Mouse (Mus musculus) heart, embryonic 13.5 days (tissue): ENCODE data around the gene Grip1. TPM values are rescaled to one million over a fixed set of nuclear protein-coding genes. Genes with fewer than 3 reads are reported as not detected.
A peak's percentile ranks its signal among the peaks of the same experiment; 100 is the strongest.

Source experiments
- ATAC-seq: fragments of 200-750 bp; cut with Nextera tagmentation; 2 replicates; pipeline ENCODE4 v1.8.0; 2017; ENCODE audit warnings: moderate TSS enrichment; ENCODE audit not compliant: insufficient number of reproducible peaks, low FRiP score, low TSS enrichment; ENCODE audit errors: extremely low read depth
- H3K27ac ChIP-seq: fragments of 300-500 bp; sonication (generic); replicated peaks from 2 replicates; pipeline ENCODE4 v1.5.1; 2015; ENCODE audit warnings: moderate library complexity, mild to moderate bottlenecking, inconsistent platforms
- H3K27me3 ChIP-seq: fragments of 300-500 bp; sonication (generic); replicated peaks from 2 replicates; pipeline ENCODE4 v1.6.1; 2015; ENCODE audit warnings: mild to moderate bottlenecking, inconsistent platforms
- H3K36me3 ChIP-seq: fragments of 300-500 bp; sonication (generic); 2 replicates; pipeline ENCODE4 v1.6.1; 2015; ENCODE audit warnings: mild to moderate bottlenecking, inconsistent platforms
- H3K4me1 ChIP-seq: fragments of 300-500 bp; sonication (generic); 2 replicates; pipeline ENCODE4 v1.6.1; 2015; ENCODE audit warnings: inconsistent platforms
- H3K4me2 ChIP-seq: fragments of 300-500 bp; sonication (generic); 2 replicates; pipeline ENCODE4 v1.6.1; 2015; ENCODE audit warnings: inconsistent platforms, mild to moderate bottlenecking, moderate library complexity
- H3K4me3 ChIP-seq: fragments of 300-500 bp; sonication (generic); 2 replicates; pipeline ENCODE4 v1.5.1; 2015; ENCODE audit warnings: moderate library complexity, mild to moderate bottlenecking, inconsistent platforms
- H3K9ac ChIP-seq: fragments of 300-500 bp; sonication (generic); 2 replicates; pipeline ENCODE4 v1.6.1; 2015; ENCODE audit warnings: inconsistent platforms, mild to moderate bottlenecking, moderate library complexity
- H3K9me3 ChIP-seq: fragments of 300-500 bp; sonication (generic); 2 replicates; pipeline ENCODE4 v1.6.1; 2016; ENCODE audit warnings: inconsistent platforms
- WGBS: fragments of 180-500 bp; shearing (Covaris S2); methylation state at CpG from one replicate; pipeline ENCODE4 v1.1.7; 2015; ENCODE audit warnings: mixed read lengths; 5-methylcytosine and 5-hydroxymethylcytosine counted together
- polyA plus RNA-seq: library from polyadenylated mRNA; unstranded; fragments of >200 nt; fragmentation: Nextera tagmentation; extraction: Ambion mirVana; gene quantifications from 2 replicates; pipeline ENCODE4 v1.2.1, GENCODE M21; 2015

The Grip1 gene
- polyA plus RNA-seq, 1 experiment from 2014 or later: 2.0 TPM

- H3K27ac ChIP-seq: peak overlapping the region; percentile 70
- H3K4me1 ChIP-seq: peaks cover 25% of the 10 kb centered on the region
- no peak overlapping the region for H3K9ac ChIP-seq
- no peak overlapping the region for H3K4me3 ChIP-seq
- 62% methylated on average over 14 of the region's 14 CpGs for WGBS
- H3K27me3 ChIP-seq: no peaks in the 10 kb centered on the region
- ATAC-seq: peak; percentile 67; the same call in 1 of the 2 replicates
- H3K36me3 ChIP-seq: no peaks in the 10 kb centered on the region
- no peaks in the 10 kb centered on the region for H3K9me3 ChIP-seq
- peak overlapping the region; percentile 62 for H3K4me2 ChIP-seq
Measured at GRCm38 (mm10) chr10:119615240-119615885, 161.7 kb downstream of the Grip1 start.

GRCm38 (mm10) chr10:119616078-119616477, 162.4 kb downstream of the Grip1 start:
- 83% methylated on average over 3 of the region's 3 CpGs for WGBS
- ATAC-seq: no peak
- H3K4me1 ChIP-seq: peaks cover 25% of the 10 kb centered on the region

GRCm38 (mm10) chr10:119628656-119629055, 175.0 kb downstream of the Grip1 start:
- ATAC-seq: no peak
- H3K27ac ChIP-seq: no peak overlapping the region
- H3K9ac ChIP-seq: no peak overlapping the region
- no peaks in the 10 kb centered on the region for H3K36me3 ChIP-seq
- WGBS: 42% methylated on average over 4 of the region's 4 CpGs
- H3K27me3 ChIP-seq: no peaks in the 10 kb centered on the region
- no peak overlapping the region for H3K4me2 ChIP-seq
- H3K9me3 ChIP-seq: no peaks in the 10 kb centered on the region
- H3K4me1 ChIP-seq: peaks cover 18% of the 10 kb centered on the region
- no peak overlapping the region for H3K4me3 ChIP-seq

More at GRCm38 (mm10) chr10:119616078-119616477, 162.4 kb downstream of the Grip1 start:
- Histone ChIP-seq H3K9ac (no peak overlapping the region), H3K27ac (no peak overlapping the region), H3K36me3 (no peaks in the 10 kb centered on the region), H3K27me3 (no peaks in the 10 kb centered on the region), H3K4me3 (no peak overlapping the region), H3K9me3 (no peaks in the 10 kb centered on the region), H3K4me2 (no peak overlapping the region)

- Histone ChIP-seq H3K4me1 (peaks cover 24% of the 10 kb centered on the region), H3K9me3 (no peaks in the 10 kb centered on the region), H3K36me3 (no peaks in the 10 kb centered on the region), H3K27ac (no peak overlapping the region), H3K4me3 (no peak overlapping the region), H3K27me3 (no peaks in the 10 kb centered on the region), H3K4me2 (no peak overlapping the region), H3K9ac (no peak overlapping the region)
- ATAC-seq: no peak
- 84% methylated on average over 5 of the region's 5 CpGs for WGBS
Measured at GRCm38 (mm10) chr10:119630401-119630800, 176.8 kb downstream of the Grip1 start.

- ATAC-seq: no peak
- H3K27ac ChIP-seq: no peak overlapping the region
- no peak overlapping the region for H3K9ac ChIP-seq
- H3K4me1 ChIP-seq: peaks cover 24% of the 10 kb centered on the region
- no peak overlapping the region for H3K4me2 ChIP-seq
- H3K27me3 ChIP-seq: no peaks in the 10 kb centered on the region
- no peak overlapping the region for H3K4me3 ChIP-seq
- H3K36me3 ChIP-seq: no peaks in the 10 kb centered on the region
- WGBS: 64% methylated on average over 9 of the region's 9 CpGs
- H3K9me3 ChIP-seq: no peaks in the 10 kb centered on the region
Measured at GRCm38 (mm10) chr10:119631966-119632365, 178.3 kb downstream of the Grip1 start.

- H3K4me2 ChIP-seq: peak overlapping the region; percentile 70
- H3K27me3 ChIP-seq: no peaks in the 10 kb centered on the region
- H3K9me3 ChIP-seq: no peaks in the 10 kb centered on the region
- peaks cover 25% of the 10 kb centered on the region for H3K4me1 ChIP-seq
- WGBS: 17% methylated on average over 6 of the region's 6 CpGs
- peak overlapping the region; percentile 72 for H3K9ac ChIP-seq
- ATAC-seq: 0 out of 2 replicates have a peak, but pooled peaks have one; percentile 11
- peak overlapping the region; percentile 52 for H3K4me3 ChIP-seq
- H3K36me3 ChIP-seq: no peaks in the 10 kb centered on the region
- H3K27ac ChIP-seq: peak overlapping the region; percentile 50
Measured at GRCm38 (mm10) chr10:119634544-119634943, 180.9 kb downstream of the Grip1 start.

- H3K4me3 ChIP-seq: no peak overlapping the region
- whole genome bisulfite sequencing: 62% methylated on average over 10 of the region's 10 CpGs
- H3K9me3 ChIP-seq: no peaks in the 10 kb centered on the region
- no peak overlapping the region for H3K27ac ChIP-seq
- no peaks in the 10 kb centered on the region for H3K27me3 ChIP-seq
- peaks cover 19% of the 10 kb centered on the region for H3K4me1 ChIP-seq
- no peak overlapping the region for H3K9ac ChIP-seq
- ATAC-seq: no peak
- H3K4me2 ChIP-seq: no peak overlapping the region
- no peaks in the 10 kb centered on the region for H3K36me3 ChIP-seq
Measured at GRCm38 (mm10) chr10:119640534-119640933, 186.9 kb downstream of the Grip1 start.

GRCm38 (mm10) chr10:119641011-119641410, 187.4 kb downstream of the Grip1 start:
- 86% methylated on average over 12 of the region's 12 CpGs for WGBS
- Histone ChIP-seq H3K4me1 (peaks cover 19% of the 10 kb centered on the region), H3K4me2 (no peak overlapping the region)

GRCm38 (mm10) chr10:119644289-119644688, 190.7 kb downstream of the Grip1 start:
- no peaks in the 10 kb centered on the region for H3K9me3 ChIP-seq
- no peak overlapping the region for H3K27ac ChIP-seq
- H3K4me3 ChIP-seq: no peak overlapping the region
- 33% methylated on average over 5 of the region's 5 CpGs for WGBS
- H3K36me3 ChIP-seq: no peaks in the 10 kb centered on the region
- no peak overlapping the region for H3K4me2 ChIP-seq
- no peak overlapping the region for H3K9ac ChIP-seq
- H3K4me1 ChIP-seq: peaks cover 12% of the 10 kb centered on the region
- no peak for ATAC-seq
- H3K27me3 ChIP-seq: no peaks in the 10 kb centered on the region

More at GRCm38 (mm10) chr10:119641011-119641410, 187.4 kb downstream of the Grip1 start:
- no peak overlapping the region for H3K4me3 ChIP-seq
- H3K36me3 ChIP-seq: no peaks in the 10 kb centered on the region
- H3K9ac ChIP-seq: no peak overlapping the region
- no peaks in the 10 kb centered on the region for H3K27me3 ChIP-seq
- H3K9me3 ChIP-seq: no peaks in the 10 kb centered on the region
- H3K27ac ChIP-seq: no peak overlapping the region
- ATAC-seq: no peak

- no peak for ATAC-seq
- no peak overlapping the region for H3K27ac ChIP-seq
- 61% methylated on average over 29 of the region's 29 CpGs for WGBS
- no peaks in the 10 kb centered on the region for H3K36me3 ChIP-seq
- no peaks in the 10 kb centered on the region for H3K9me3 ChIP-seq
- H3K27me3 ChIP-seq: no peaks in the 10 kb centered on the region
- no peak overlapping the region for H3K9ac ChIP-seq
- H3K4me2 ChIP-seq: no peak overlapping the region
- peaks cover 8% of the 10 kb centered on the region for H3K4me1 ChIP-seq
- no peak overlapping the region for H3K4me3 ChIP-seq
Measured at GRCm38 (mm10) chr10:119646500-119647439, 193.1 kb downstream of the Grip1 start.

GRCm38 (mm10) chr10:119660677-119661353, 207.2 kb downstream of the Grip1 start:
- H3K36me3 ChIP-seq: no peaks in the 10 kb centered on the region
- H3K9ac ChIP-seq: no peak overlapping the region
- ATAC-seq: no peak
- WGBS: 63% methylated on average over 6 of the region's 7 CpGs
- no peak overlapping the region for H3K4me3 ChIP-seq
- H3K9me3 ChIP-seq: peaks cover 10% of the 10 kb centered on the region
- no peaks in the 10 kb centered on the region for H3K27me3 ChIP-seq
- no peak overlapping the region for H3K4me2 ChIP-seq
- H3K27ac ChIP-seq: no peak overlapping the region
- peaks cover 3% of the 10 kb centered on the region; the same call in 1 of the 2 replicates for H3K4me1 ChIP-seq
